Mouse (Mus musculus) CH12.LX (cell line): ENCODE measurements around the gene Stk39. TPM values are rescaled to one million over a fixed set of nuclear protein-coding genes. Genes with fewer than 3 reads are reported as not detected.

Source experiments
- DNase-seq: peaks from one replicate; pipeline ENCODE4 v3.0.0-alpha.2; 2013; ENCODE audit errors: extremely low read depth
- H3K27ac ChIP-seq: 2 replicates; pipeline ENCODE4 v1.5.1; 2012; ENCODE audit warnings: low read depth, mild to moderate bottlenecking, control low read depth, moderate library complexity; ENCODE audit not compliant: insufficient read depth
- H3K27me3 ChIP-seq: replicated peaks from 2 replicates; pipeline ENCODE3; 2012; ENCODE audit warnings: inconsistent platforms
- H3K36me3 ChIP-seq, 2 experiments: replicated peaks in 1 of 2; 2 replicates each; pipeline versions ENCODE3 to v1.6.1; 2012; ENCODE audit warnings: inconsistent platforms in 1 of 2, low read length in 1 of 2, mild to moderate bottlenecking in 1 of 2, mixed read lengths in 1 of 2, moderate library complexity in 1 of 2; ENCODE audit not compliant: control insufficient read depth in 1 of 2, insufficient read depth in 1 of 2
- H3K4me1 ChIP-seq, 2 experiments: 2 replicates each; pipeline ENCODE4 v1.6.1; 2012; ENCODE audit warnings: inconsistent platforms in 1 of 2, moderate library complexity in 1 of 2; ENCODE audit not compliant: insufficient read depth in 2 of 2, control insufficient read depth in 1 of 2
- H3K4me2 ChIP-seq: 2 replicates; pipeline ENCODE4 v1.6.1; 2012; ENCODE audit warnings: low read depth, mild to moderate bottlenecking, control low read depth; ENCODE audit not compliant: poor library complexity, insufficient read depth, severe bottlenecking
- H3K4me3 ChIP-seq, 3 experiments: fragments of 150-350 bp in 1 of 3; sonication (generic) in 1 of 3; replicated peaks in 1 of 3; 2 replicates each; pipeline versions ENCODE3 to v1.5.1; 2011 to 2012; ENCODE audit warnings: low read depth in 2 of 3, low read length in 2 of 3, mild to moderate bottlenecking in 2 of 3, moderate library complexity in 2 of 3, control low read depth in 1 of 3, improper control_type of control experiment in 1 of 3, inconsistent platforms in 1 of 3, mixed read lengths in 1 of 3; ENCODE audit not compliant: poor library complexity in 1 of 3
- H3K79me2 ChIP-seq: replicated peaks from 2 replicates; pipeline ENCODE4 v1.6.1; 2012; ENCODE audit warnings: mild to moderate bottlenecking, moderate library complexity; ENCODE audit not compliant: control insufficient read depth, poor library complexity, insufficient read depth, severe bottlenecking; ENCODE audit errors: extremely low read depth
- H3K9ac ChIP-seq: 2 replicates; pipeline ENCODE4 v1.6.1; 2012; ENCODE audit warnings: low read depth, mild to moderate bottlenecking, control low read depth, moderate library complexity; ENCODE audit not compliant: insufficient read depth
- H3K9me3 ChIP-seq: replicated peaks from 2 replicates; pipeline ENCODE3; 2012; ENCODE audit warnings: low read length, inconsistent platforms, mixed read lengths
- BHLHE40 ChIP-seq: IDR thresholded peaks from 2 replicates; pipeline ENCODE4 v1.6.1; 2011; ENCODE audit warnings: mild to moderate bottlenecking, low read depth, low read length, improper control_type of control experiment
- CHD1 ChIP-seq: IDR thresholded peaks from 2 replicates; pipeline ENCODE4 v1.6.1; 2012; ENCODE audit warnings: low read depth, low read length, improper control_type of control experiment, inconsistent platforms
- CTCF ChIP-seq, 2 experiments: IDR thresholded peaks in 1 of 2; conservative IDR thresholded peaks in 1 of 2; 2 replicates each; pipeline ENCODE4 v1.5.1; 2011 to 2012; ENCODE audit warnings: low read depth in 2 of 2, low read length in 2 of 2, improper control_type of control experiment in 1 of 2, inconsistent platforms in 1 of 2, mild to moderate bottlenecking in 1 of 2, moderate library complexity in 1 of 2
- E2F4 ChIP-seq: IDR thresholded peaks from 2 replicates; pipeline ENCODE4 v1.6.1; 2011; ENCODE audit warnings: low read depth, low read length, improper control_type of control experiment; ENCODE audit not compliant: insufficient replicate concordance
- ETS1 ChIP-seq: conservative IDR thresholded peaks from 2 replicates; pipeline ENCODE4 v1.6.1; 2012; ENCODE audit warnings: low read depth, mild to moderate bottlenecking, inconsistent platforms, low read length, improper control_type of control experiment, moderate library complexity
- GABPA ChIP-seq: IDR thresholded peaks from 2 replicates; pipeline ENCODE4 v1.6.1; 2012; ENCODE audit warnings: low read depth, low read length, improper control_type of control experiment, inconsistent platforms; ENCODE audit not compliant: insufficient replicate concordance
- MAFK ChIP-seq: IDR thresholded peaks from 2 replicates; pipeline ENCODE4 v1.6.1; 2011; ENCODE audit warnings: low read length, improper control_type of control experiment; ENCODE audit not compliant: insufficient replicate concordance
- MEF2A ChIP-seq: IDR thresholded peaks from 2 replicates; pipeline ENCODE4 v1.6.1; 2014; ENCODE audit warnings: low read depth, mild to moderate bottlenecking, inconsistent platforms, low read length, improper control_type of control experiment, borderline replicate concordance
- MYC ChIP-seq: IDR thresholded peaks from 2 replicates; pipeline ENCODE4 v1.6.1; 2011; ENCODE audit warnings: low read depth, mild to moderate bottlenecking, improper control_type of control experiment, low read length
- NRF1 ChIP-seq: IDR thresholded peaks from 2 replicates; pipeline ENCODE4 v1.6.1; 2014; ENCODE audit warnings: low read depth, mild to moderate bottlenecking, inconsistent platforms, low read length, improper control_type of control experiment, moderate library complexity
- PAX5 ChIP-seq: IDR thresholded peaks from 2 replicates; pipeline ENCODE4 v1.6.1; 2012; ENCODE audit warnings: low read length, inconsistent platforms, mixed read lengths
- RAD21 ChIP-seq: IDR thresholded peaks from 2 replicates; pipeline ENCODE4 v1.6.1; 2011; ENCODE audit warnings: low read depth, mild to moderate bottlenecking, low read length, improper control_type of control experiment, moderate library complexity
- RCOR1 ChIP-seq: conservative IDR thresholded peaks from 2 replicates; pipeline ENCODE4 v1.6.1; 2012; ENCODE audit warnings: low read depth, mild to moderate bottlenecking, inconsistent platforms, low read length, improper control_type of control experiment
- USF1 ChIP-seq: IDR thresholded peaks from 2 replicates; pipeline ENCODE4 v1.6.1; 2014; ENCODE audit warnings: low read depth, mild to moderate bottlenecking, inconsistent platforms, low read length, improper control_type of control experiment
- USF2 ChIP-seq: conservative IDR thresholded peaks from 2 replicates; pipeline ENCODE4 v1.6.1; 2011; ENCODE audit warnings: low read depth, low read length, improper control_type of control experiment
- ZC3H11A ChIP-seq: IDR thresholded peaks from 2 replicates; pipeline ENCODE4 v1.6.1; 2012; ENCODE audit warnings: low read depth, mild to moderate bottlenecking, inconsistent platforms, low read length, improper control_type of control experiment
- ZKSCAN1 ChIP-seq: IDR thresholded peaks from 2 replicates; pipeline ENCODE4 v1.6.1; 2012; ENCODE audit warnings: low read depth, inconsistent platforms, low read length, improper control_type of control experiment, borderline replicate concordance
- ZMIZ1 ChIP-seq: IDR thresholded peaks from 2 replicates; pipeline ENCODE4 v1.6.1; 2012; ENCODE audit warnings: low read depth, mild to moderate bottlenecking, inconsistent platforms, low read length, improper control_type of control experiment
- dilution Hi-C: fragments of 300-500 bp; cut with MboI; formaldehyde crosslinking; loops from 2 replicates; pipeline ENCODE4 v1.14.3; 2020; ENCODE audit warnings: low sequenced_read_pairs; ENCODE audit not compliant: extremely low pct_unique_long_range_greater_than_20kb, extremely low pct_ligation_motif_present
- in situ Hi-C: fragments of 300-500 bp; cut with MboI; formaldehyde crosslinking; loops from 3 replicates; pipeline ENCODE4 v1.14.3; 2019; ENCODE audit warnings: low sequenced_read_pairs, low pct_ligation_motif_present, low pct_unique_long_range_greater_than_20kb, mixed read lengths
- polyA plus RNA-seq: library from polyadenylated mRNA; unstranded; fragments of >175 nt; gene quantifications from 2 replicates; pipeline ENCODE4 v1.2.1, GENCODE M21; 2012; ENCODE audit warnings: low read depth; ENCODE audit not compliant: insufficient read length
- total RNA-seq, 2 experiments: library from RNA; depleted of rRNA; stranded (reverse); fragments of 300-350 nt in 1 of 2; fragments of >200 nt in 1 of 2; gene quantifications; 2 replicates each; pipeline ENCODE4 v1.2.3; 2012 to 2014

Gene Stk39
- total and polyA plus RNA-seq, 3 experiments, result not detected

DNA sequence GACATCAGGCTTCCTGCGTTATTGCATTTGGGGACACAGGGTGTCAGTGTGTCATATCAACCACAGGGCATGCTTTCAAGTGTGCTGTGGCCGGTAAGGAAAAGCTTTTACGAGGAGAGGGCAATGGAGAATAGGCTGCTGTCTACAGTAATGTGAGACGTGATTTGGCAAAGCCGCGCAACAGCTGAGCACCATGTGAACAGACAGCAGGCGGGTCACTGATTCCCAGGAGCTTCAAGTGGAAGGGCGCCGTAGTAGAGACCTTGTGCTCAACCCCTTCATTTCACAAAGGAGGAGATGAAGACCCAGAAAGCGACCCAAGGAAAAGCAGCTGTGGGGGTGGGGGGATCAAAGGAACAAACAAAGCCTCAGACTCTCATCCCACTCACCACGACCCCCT is 156.8 kb downstream of the Stk39 start:
- H3K4me2 ChIP-seq, result no peak overlapping the region
- no peak overlapping the region for H3K27ac ChIP-seq
- no peak for DNase-seq
- TF ChIP-seq MAFK (no peak), RCOR1 (no peak), NRF1 (no peak), ZMIZ1 (no peak), ZC3H11A (no peak), ETS1 (no peak), MEF2A (no peak), USF2 (no peak), CHD1 (no peak)
- no peaks in the 10 kb centered on the region for H3K79me2 ChIP-seq
- no peak overlapping the region for H3K4me3 ChIP-seq
- in situ Hi-C loops (no loop called here), dilution Hi-C loops (no loop called here)
- peaks cover 73% of the 10 kb centered on the region for H3K9me3 ChIP-seq
- H3K9ac ChIP-seq, result no peak overlapping the region
- no peaks in the 10 kb centered on the region for H3K27me3 ChIP-seq
- no peaks in the 10 kb centered on the region for H3K4me1 ChIP-seq
- no peaks in the 10 kb centered on the region for H3K36me3 ChIP-seq

DNA sequence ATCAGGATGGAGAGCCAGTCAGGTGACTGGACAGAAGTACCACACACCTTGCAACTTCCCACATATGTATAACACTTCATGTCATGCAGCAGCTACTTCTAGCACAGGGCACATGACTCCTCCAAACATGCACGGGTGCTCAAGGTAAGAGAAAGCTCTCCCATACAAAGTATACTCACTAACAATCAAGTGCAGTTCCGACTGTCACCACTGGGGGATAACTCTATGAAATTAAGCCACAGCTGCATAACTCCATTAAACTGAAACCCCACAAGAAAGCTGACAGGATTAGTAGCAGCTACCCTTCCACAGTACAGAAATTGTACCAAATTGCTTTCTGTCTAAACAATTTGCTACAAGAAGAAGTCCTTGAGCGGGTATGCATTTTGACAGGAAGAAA is 161.9 kb downstream of the Stk39 start:
- Histone ChIP-seq H3K4me2 (no peak overlapping the region), H3K9me3 (peaks cover 71% of the 10 kb centered on the region), H3K36me3 (no peaks in the 10 kb centered on the region), H3K79me2 (no peaks in the 10 kb centered on the region), H3K9ac (no peak overlapping the region), H3K27ac (no peak overlapping the region), H3K4me3 (no peak overlapping the region), H3K27me3 (no peaks in the 10 kb centered on the region), H3K4me1 (no peaks in the 10 kb centered on the region)
- no peak for TF ChIP-seq RAD21
- TF ChIP-seq CTCF (conservative IDR thresholded peaks at IDR 0.05 in 1 of 2, IDR thresholded peaks at IDR 0.05 in 1 of 2; ENCODE audit: low read depth in 2 of 2, low read length in 2 of 2), result 0 out of 4 replicates have a peak, but pooled peaks of 1 of the 2 experiments have one; percentile 13
- in situ Hi-C loops (no loop called here), dilution Hi-C loops (no loop called here)
- DNase-seq, result peak; percentile 0

- H3K9ac ChIP-seq, result no peak overlapping the region
- peaks cover 66% of the 10 kb centered on the region for H3K9me3 ChIP-seq
- no peaks in the 10 kb centered on the region for H3K27me3 ChIP-seq
- TF ChIP-seq PAX5, result no peak
- no peak for TF ChIP-seq ZKSCAN1
- TF ChIP-seq RCOR1, result no peak
- no peak for TF ChIP-seq MAFK
- no peak for TF ChIP-seq ZMIZ1
- no peak for TF ChIP-seq BHLHE40
- TF ChIP-seq RAD21, result no peak
- no peak for TF ChIP-seq MYC
- TF ChIP-seq USF1, result no peak
- TF ChIP-seq ETS1, result no peak
- TF ChIP-seq GABPA, result no peak
- no peak for TF ChIP-seq E2F4
- H3K4me3 ChIP-seq, result no peak overlapping the region
- no peaks in the 10 kb centered on the region for H3K79me2 ChIP-seq
- in situ Hi-C loops, result no loop called here
- H3K4me1 ChIP-seq, result no peaks in the 10 kb centered on the region
- H3K4me2 ChIP-seq, result no peak overlapping the region
- no peak for DNase-seq
- no peak overlapping the region for H3K27ac ChIP-seq
- no peaks in the 10 kb centered on the region for H3K36me3 ChIP-seq
- dilution Hi-C loops, result no loop called here
Measured at GRCm38 (mm10) chr2:68306519-68306918, 165.5 kb downstream of the Stk39 start.
